Mouse (Mus musculus) liver, adult 2 months (tissue): ENCODE data around the gene Sgk1. TPM values are rescaled to one million over a fixed set of nuclear protein-coding genes. Genes with fewer than 3 reads are reported as not detected.

Source experiments
- DNase-seq: peaks from one replicate; pipeline ENCODE4 v3.0.0-alpha.2; 2011; ENCODE audit warnings: low read depth, low spot score; ENCODE audit errors: extremely low read depth
- H3K27ac ChIP-seq: fragments of 200-500 bp; replicated peaks from 2 replicates; pipeline ENCODE4 v1.5.1; 2012; ENCODE audit warnings: low read depth, mild to moderate bottlenecking, control low read depth, inconsistent platforms, low read length; ENCODE audit not compliant: insufficient read depth
- H3K27me3 ChIP-seq: fragments of 200-500 bp; 2 replicates; pipeline ENCODE4 v1.6.1; 2012; ENCODE audit warnings: mild to moderate bottlenecking, moderate library complexity, low read length, inconsistent platforms; ENCODE audit not compliant: control insufficient read depth, insufficient read depth
- H3K36me3 ChIP-seq: fragments of 200-500 bp; 2 replicates; pipeline ENCODE4 v1.6.1; 2012; ENCODE audit warnings: low read length, inconsistent platforms; ENCODE audit not compliant: control insufficient read depth, insufficient read depth
- H3K4me1 ChIP-seq: fragments of 200-500 bp; 2 replicates; pipeline ENCODE4 v1.6.1; 2011; ENCODE audit warnings: low read length; ENCODE audit not compliant: control insufficient read depth, insufficient read depth
- H3K4me3 ChIP-seq: fragments of 200-500 bp; 2 replicates; pipeline ENCODE4 v1.5.1; 2011; ENCODE audit warnings: low read depth, mild to moderate bottlenecking, control low read depth, low read length, moderate library complexity; ENCODE audit not compliant: insufficient read depth
- H3K79me2 ChIP-seq: fragments of 200-500 bp; 2 replicates; pipeline ENCODE4 v1.6.1; 2012; ENCODE audit warnings: inconsistent platforms, mild to moderate bottlenecking, low read length, moderate library complexity; ENCODE audit not compliant: control insufficient read depth, insufficient read depth
- H3K9ac ChIP-seq: fragments of 200-500 bp; 2 replicates; pipeline ENCODE4 v1.6.1; 2012; ENCODE audit warnings: low read depth, mild to moderate bottlenecking, control low read depth, inconsistent platforms, low read length
- CTCF ChIP-seq: fragments of 200-500 bp; IDR thresholded peaks from 2 replicates; pipeline ENCODE4 v1.5.1; 2011; ENCODE audit warnings: low read depth, low read length, control low read depth
- POLR2A ChIP-seq: fragments of 200-500 bp; IDR thresholded peaks from 2 replicates; pipeline ENCODE4 v1.6.1; 2011; ENCODE audit warnings: low read length, control low read depth; ENCODE audit not compliant: insufficient read depth; ENCODE audit errors: extremely low read depth
- WGBS: fragments of 180-500 bp; shearing (Covaris S2); methylation state at CpG from one replicate; pipeline ENCODE4 v1.1.7; 2018; 5-methylcytosine and 5-hydroxymethylcytosine counted together
- polyA plus RNA-seq: library from polyadenylated mRNA; depleted of rRNA; stranded (reverse); fragments of >200 nt; gene quantifications from 2 replicates; pipeline ENCODE4 v1.2.3, GENCODE M21; 2012; rRNA removed
- total RNA-seq: library from RNA; depleted of rRNA; stranded (reverse); fragments of >200 nt; gene quantifications from 2 replicates; pipeline ENCODE4 v1.2.3, GENCODE M21; 2014; rRNA removed

The Sgk1 gene
- 20.9 and 27.4 TPM in 2 replicates for total RNA-seq
- 8.9 and 9.1 TPM in 2 replicates for polyA plus RNA-seq

DNA sequence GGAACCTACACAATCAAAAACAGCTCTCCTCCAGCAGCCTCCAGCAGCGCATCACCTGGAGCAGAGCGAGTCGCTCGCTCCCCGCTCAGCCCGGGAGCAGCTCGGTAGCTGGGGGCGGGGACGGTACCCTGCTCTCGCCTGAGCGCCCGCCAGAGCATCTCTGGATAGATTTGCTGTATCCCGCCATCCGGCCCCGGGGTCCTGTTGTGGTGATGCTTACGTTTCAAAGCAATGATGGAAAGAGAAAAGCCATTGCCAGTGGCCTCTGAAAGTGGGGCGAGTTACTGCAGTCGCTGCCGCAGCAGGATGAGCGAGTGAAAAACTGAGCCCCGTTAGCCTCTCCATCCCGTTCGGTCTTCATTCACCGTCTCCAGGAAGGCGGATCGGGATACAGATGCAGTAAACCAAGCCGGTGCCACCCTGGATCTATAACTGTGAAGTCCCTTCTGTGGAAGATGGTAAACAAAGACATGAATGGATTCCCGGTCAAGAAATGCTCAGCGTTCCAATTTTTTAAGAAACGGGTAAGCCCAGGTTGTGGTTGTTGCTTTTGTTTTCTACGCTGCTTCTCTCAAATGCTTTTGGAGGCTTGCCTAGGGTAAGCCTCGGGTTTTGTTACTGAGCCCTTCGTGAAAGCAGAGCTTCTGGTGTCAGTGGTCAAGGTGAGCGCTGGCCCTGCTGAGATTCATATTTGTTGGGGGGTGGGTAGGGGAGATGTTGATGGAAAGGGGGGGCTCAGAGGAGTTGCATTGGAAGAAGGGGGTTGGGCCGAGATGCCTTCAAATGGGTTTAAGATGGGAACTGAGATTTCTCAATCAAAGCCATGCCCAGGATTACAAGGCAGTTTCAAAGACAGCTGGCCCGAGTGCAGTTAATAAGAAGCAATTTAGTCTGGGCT, at the start of gene Sgk1:
TSS of gene Sgk1 (plus strand) at position 1 of the 898 bp plus-strand sequence.
- H3K27ac ChIP-seq = no peak within 1 kb of the TSS
- H3K4me3 ChIP-seq = peak within 1 kb of the TSS; percentile 26; the same call in 1 of the 2 replicates
- no peaks in the 10 kb centered on the region for H3K79me2 ChIP-seq
- H3K9ac ChIP-seq = no peak within 1 kb of the TSS
- TF ChIP-seq POLR2A = no peak
- no peak for DNase-seq
- no peaks in the 10 kb centered on the region for H3K36me3 ChIP-seq
- peaks cover 9% of the 10 kb centered on the region for H3K27me3 ChIP-seq
- 9% methylated on average over 36 of the region's 36 CpGs for WGBS
- H3K4me1 ChIP-seq = no peaks in the 10 kb centered on the region; the same call in 1 of the 2 replicates

GRCm38 (mm10) chr10:21832282-21832681, 49.7 kb upstream of the Sgk1 start:
- H3K27me3 ChIP-seq = no peaks in the 10 kb centered on the region
- 80% methylated on average over 2 of the region's 2 CpGs for WGBS

GRCm38 (mm10) chr10:21833757-21834156, 48.2 kb upstream of the Sgk1 start:
- WGBS = 92% methylated on average over 3 of the region's 3 CpGs
- H3K79me2 ChIP-seq = no peaks in the 10 kb centered on the region
- TF ChIP-seq POLR2A (no peak), CTCF (no peak)
- no peak for DNase-seq
- no peaks in the 10 kb centered on the region for H3K27me3 ChIP-seq
- H3K4me1 ChIP-seq = no peaks in the 10 kb centered on the region
- H3K9ac ChIP-seq = no peak overlapping the region
- H3K27ac ChIP-seq = no peak overlapping the region
- no peak overlapping the region for H3K4me3 ChIP-seq
- no peaks in the 10 kb centered on the region for H3K36me3 ChIP-seq

More at GRCm38 (mm10) chr10:21832282-21832681, 49.7 kb upstream of the Sgk1 start:
- no peak for TF ChIP-seq POLR2A
- no peak for TF ChIP-seq CTCF
- Histone ChIP-seq H3K36me3 (no peaks in the 10 kb centered on the region), H3K4me3 (no peak overlapping the region), H3K27ac (no peak overlapping the region), H3K9ac (no peak overlapping the region), H3K79me2 (no peaks in the 10 kb centered on the region), H3K4me1 (no peaks in the 10 kb centered on the region)
- DNase-seq = no peak

- no peak overlapping the region for H3K4me3 ChIP-seq
- WGBS = 82% methylated on average over 7 of the region's 7 CpGs
- H3K27ac ChIP-seq = no peak overlapping the region
- no peak for TF ChIP-seq POLR2A
- TF ChIP-seq CTCF = no peak
- H3K27me3 ChIP-seq = no peaks in the 10 kb centered on the region
- no peaks in the 10 kb centered on the region for H3K79me2 ChIP-seq
- H3K4me1 ChIP-seq = no peaks in the 10 kb centered on the region
- H3K9ac ChIP-seq = no peak overlapping the region
- DNase-seq = no peak
- H3K36me3 ChIP-seq = no peaks in the 10 kb centered on the region
Measured at GRCm38 (mm10) chr10:21835077-21835476, 46.9 kb upstream of the Sgk1 start.

DNA sequence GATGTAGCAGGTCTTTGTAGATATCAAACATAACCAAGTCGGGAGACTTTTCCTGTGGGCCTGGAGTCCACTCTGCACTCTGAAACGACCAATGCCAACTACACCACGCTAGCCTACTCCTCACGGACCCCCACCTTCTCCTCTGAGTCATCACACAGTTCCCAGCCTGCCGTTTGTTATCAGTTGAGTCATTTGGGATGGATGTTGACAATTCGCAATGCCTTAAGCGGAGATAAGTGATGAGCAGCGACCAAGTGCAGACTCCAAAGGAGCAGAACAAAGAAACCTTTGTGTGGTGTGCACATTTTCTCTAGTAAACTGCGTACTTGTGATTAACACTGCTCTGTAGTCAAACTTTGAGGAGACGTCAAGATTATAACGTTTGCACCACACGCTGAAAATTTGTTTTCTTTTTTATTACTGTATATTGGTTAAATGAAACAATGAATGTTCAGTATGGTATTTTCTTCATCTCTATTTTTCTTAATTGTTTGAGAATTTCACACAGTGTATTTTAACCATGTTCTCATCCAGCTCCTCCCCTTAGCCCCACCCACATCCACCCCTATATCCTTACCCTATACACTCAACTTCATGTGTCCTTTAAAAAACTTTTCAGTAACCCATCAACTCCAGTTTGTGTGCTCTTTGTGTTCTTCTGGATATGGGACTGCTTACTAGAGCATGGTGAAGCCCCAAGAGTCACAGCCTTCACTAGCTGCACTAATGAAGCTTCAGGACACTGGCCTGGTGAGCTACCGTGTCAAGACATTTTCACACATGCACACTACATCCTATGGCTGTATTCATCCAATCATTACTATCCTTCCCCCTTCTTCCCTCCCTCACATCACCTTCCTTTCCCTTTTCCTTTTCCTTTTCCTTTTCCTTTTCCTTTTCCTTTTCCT, 42.5 kb upstream of the Sgk1 start:
- no peak overlapping the region for H3K4me3 ChIP-seq
- no peaks in the 10 kb centered on the region for H3K4me1 ChIP-seq
- no peak overlapping the region for H3K27ac ChIP-seq
- no peaks in the 10 kb centered on the region for H3K27me3 ChIP-seq
- DNase-seq = no peak
- no peaks in the 10 kb centered on the region for H3K36me3 ChIP-seq
- H3K9ac ChIP-seq = no peak overlapping the region
- H3K79me2 ChIP-seq = no peaks in the 10 kb centered on the region
- WGBS = 38% methylated on average over 13 of the region's 13 CpGs
- TF ChIP-seq POLR2A = no peak
- no peak for TF ChIP-seq CTCF
